Mouse (Mus musculus) neural tube, embryonic 15.5 days (tissue): Measurements from ENCODE around the gene Dll1. TPM values are rescaled to one million over a fixed set of nuclear protein-coding genes. Genes with fewer than 3 reads are reported as not detected.

Experiments
- ATAC-seq: fragments of 200-750 bp; cut with Nextera tagmentation; 2 replicates; pipeline ENCODE4 v1.8.0; 2017; ENCODE audit warnings: mild to moderate bottlenecking, moderate TSS enrichment, moderate library complexity; ENCODE audit not compliant: low FRiP score
- H3K27ac ChIP-seq: fragments of 300-500 bp; sonication (generic); replicated peaks from 2 replicates; pipeline ENCODE4 v1.5.1; 2015; ENCODE audit warnings: mild to moderate bottlenecking, inconsistent platforms
- H3K27me3 ChIP-seq: fragments of 300-500 bp; sonication (generic); replicated peaks from 2 replicates; pipeline ENCODE4 v1.6.1; 2015; ENCODE audit warnings: inconsistent platforms
- H3K36me3 ChIP-seq: fragments of 300-500 bp; sonication (generic); 2 replicates; pipeline ENCODE4 v1.6.1; 2015; ENCODE audit warnings: inconsistent platforms
- H3K4me1 ChIP-seq: fragments of 300-500 bp; sonication (generic); 2 replicates; pipeline ENCODE4 v1.6.1; 2015; ENCODE audit warnings: inconsistent platforms
- H3K4me2 ChIP-seq: fragments of 300-500 bp; sonication (generic); 2 replicates; pipeline ENCODE4 v1.6.1; 2015; ENCODE audit warnings: inconsistent platforms, mild to moderate bottlenecking, moderate library complexity
- H3K4me3 ChIP-seq: fragments of 300-500 bp; sonication (generic); replicated peaks from 2 replicates; pipeline ENCODE4 v1.5.1; 2015; ENCODE audit warnings: mild to moderate bottlenecking, inconsistent platforms
- H3K9ac ChIP-seq: fragments of 300-500 bp; sonication (generic); replicated peaks from 2 replicates; pipeline ENCODE4 v1.6.1; 2015; ENCODE audit warnings: mild to moderate bottlenecking, inconsistent platforms
- H3K9me3 ChIP-seq: fragments of 300-500 bp; sonication (generic); replicated peaks from 2 replicates; pipeline ENCODE4 v1.6.1; 2016; ENCODE audit warnings: inconsistent platforms
- WGBS: fragments of 180-500 bp; shearing (Covaris S2); methylation state at CpG from one replicate; pipeline ENCODE4 v1.1.7; 2015; ENCODE audit warnings: mixed read lengths; 5-methylcytosine and 5-hydroxymethylcytosine counted together
- polyA plus RNA-seq: library from polyadenylated mRNA; unstranded; fragments of >200 nt; fragmentation: Nextera tagmentation; extraction: Ambion mirVana; gene quantifications from 2 replicates; pipeline ENCODE4 v1.2.1, GENCODE M21; 2015

Dll1 gene
- polyA plus RNA-seq: 11.7 and 14.1 TPM in 2 replicates

DNA sequence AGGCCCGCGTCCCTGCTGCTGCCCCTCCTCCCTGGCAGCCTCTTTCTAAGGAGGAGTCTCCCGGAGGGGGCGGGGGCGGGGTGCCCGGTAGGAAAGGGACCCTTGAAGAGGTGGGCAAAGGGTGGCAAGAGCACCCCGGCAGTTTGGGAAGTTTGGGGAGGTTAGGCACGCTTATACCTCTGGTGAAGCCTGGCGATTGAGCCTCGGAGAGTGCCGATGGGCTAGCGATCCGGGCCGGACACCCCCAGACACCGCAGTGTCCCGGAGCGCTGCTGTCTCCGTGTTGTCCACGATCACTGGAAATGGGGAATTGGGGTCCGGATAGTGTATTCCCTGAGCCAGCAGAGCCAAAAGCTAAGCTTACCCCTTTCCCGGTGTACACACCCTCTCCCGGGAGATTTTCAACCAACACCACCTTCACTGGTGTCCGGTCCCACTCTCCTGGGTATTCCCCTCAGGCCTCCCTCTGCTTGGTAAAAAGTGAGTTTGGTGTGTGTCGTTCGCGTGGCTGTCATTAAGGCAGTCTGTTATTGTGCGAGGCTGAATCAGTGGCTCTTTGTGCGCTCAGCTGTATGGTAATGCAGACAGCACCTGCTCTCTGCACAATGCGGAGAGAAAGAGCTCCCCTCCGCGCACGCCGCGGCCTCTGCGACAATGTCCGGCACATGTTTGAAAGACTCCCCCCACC lies at the start of gene Dll1:
TSS of gene Dll1 (minus strand) at position 379 of the 688 bp plus-strand sequence.
- ATAC-seq: peak; percentile 49
- Histone ChIP-seq H3K9ac (peak within 1 kb of the TSS; percentile 90), H3K36me3 (no peaks in the 10 kb centered on the region; the same call in 1 of the 2 replicates), H3K4me3 (peak within 1 kb of the TSS; percentile 84), H3K27ac (peak within 1 kb of the TSS; percentile 96), H3K4me2 (peak within 1 kb of the TSS; percentile 82), H3K9me3 (no peaks in the 10 kb centered on the region), H3K4me1 (peaks cover 78% of the 10 kb centered on the region), H3K27me3 (no peaks in the 10 kb centered on the region)
- WGBS: under 1% methylated on average over 35 of the region's 36 CpGs

DNA sequence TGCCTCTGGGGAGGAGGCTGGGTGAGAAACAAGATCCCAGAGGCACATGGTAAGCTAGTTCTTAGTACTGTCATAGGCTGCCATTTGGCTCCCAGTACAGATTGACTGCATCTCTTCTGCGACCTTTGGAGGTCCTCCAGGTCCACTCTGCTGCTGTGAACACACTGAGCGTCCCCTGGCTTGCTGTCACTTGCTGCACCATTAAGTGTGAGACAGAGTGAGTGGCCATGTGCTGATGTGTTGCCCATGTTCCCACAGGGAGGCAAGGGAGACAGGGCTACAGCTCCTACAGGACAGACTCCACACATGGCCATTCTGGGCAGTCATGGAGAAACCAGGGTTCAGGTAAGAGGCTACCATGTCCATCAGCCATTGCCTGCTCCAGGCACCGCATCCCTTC lies 49.3 kb upstream of the Dll1 start:
- no peak overlapping the region for H3K9ac ChIP-seq
- 94% methylated on average over 3 of the region's 3 CpGs for WGBS
- no peak overlapping the region for H3K27ac ChIP-seq
- H3K9me3 ChIP-seq: no peaks in the 10 kb centered on the region
- H3K4me3 ChIP-seq: no peak overlapping the region
- no peaks in the 10 kb centered on the region for H3K4me1 ChIP-seq
- H3K36me3 ChIP-seq: peaks cover 85% of the 10 kb centered on the region
- ATAC-seq: no peak
- no peak overlapping the region for H3K4me2 ChIP-seq
- no peaks in the 10 kb centered on the region for H3K27me3 ChIP-seq

DNA sequence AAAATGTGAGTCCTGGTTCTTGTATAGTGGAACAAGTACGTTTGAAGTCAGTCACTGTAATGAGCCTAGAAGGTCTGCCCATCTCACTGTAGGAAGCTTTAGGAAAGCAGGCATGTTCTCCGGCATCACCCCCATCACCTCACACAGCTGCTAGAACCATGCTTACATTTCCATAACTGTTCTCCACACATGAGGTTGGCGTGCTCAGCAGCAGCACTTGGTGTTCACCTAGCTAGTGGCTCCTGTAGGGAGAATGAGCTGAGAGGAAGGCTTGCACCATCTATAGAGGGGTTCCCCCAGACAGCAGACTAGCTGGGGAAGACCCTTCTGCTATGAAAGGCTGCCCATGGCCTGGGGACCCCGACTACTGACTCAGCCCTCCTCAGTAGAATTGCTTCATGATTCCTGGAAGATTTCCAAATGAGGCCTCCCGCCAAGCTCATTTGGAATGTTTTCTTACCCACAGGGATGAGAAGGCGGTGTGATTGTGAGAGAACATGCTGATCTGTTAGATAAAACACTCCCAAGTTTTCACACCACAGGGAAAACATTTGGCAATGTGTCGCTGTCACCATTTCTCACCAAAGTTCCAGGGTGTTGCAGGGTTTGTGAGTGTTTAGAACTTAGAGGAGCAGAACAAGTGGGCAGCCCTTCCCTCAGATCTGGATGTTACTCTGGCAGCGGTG lies 46.6 kb upstream of the Dll1 start:
- no peak for ATAC-seq
- no peak overlapping the region for H3K27ac ChIP-seq
- no peaks in the 10 kb centered on the region for H3K4me1 ChIP-seq
- no peaks in the 10 kb centered on the region for H3K9me3 ChIP-seq
- no peak overlapping the region for H3K4me2 ChIP-seq
- WGBS: 74% methylated on average over 8 of the region's 8 CpGs
- H3K9ac ChIP-seq: no peak overlapping the region
- H3K36me3 ChIP-seq: peaks cover 91% of the 10 kb centered on the region
- H3K4me3 ChIP-seq: no peak overlapping the region
- no peaks in the 10 kb centered on the region for H3K27me3 ChIP-seq

DNA sequence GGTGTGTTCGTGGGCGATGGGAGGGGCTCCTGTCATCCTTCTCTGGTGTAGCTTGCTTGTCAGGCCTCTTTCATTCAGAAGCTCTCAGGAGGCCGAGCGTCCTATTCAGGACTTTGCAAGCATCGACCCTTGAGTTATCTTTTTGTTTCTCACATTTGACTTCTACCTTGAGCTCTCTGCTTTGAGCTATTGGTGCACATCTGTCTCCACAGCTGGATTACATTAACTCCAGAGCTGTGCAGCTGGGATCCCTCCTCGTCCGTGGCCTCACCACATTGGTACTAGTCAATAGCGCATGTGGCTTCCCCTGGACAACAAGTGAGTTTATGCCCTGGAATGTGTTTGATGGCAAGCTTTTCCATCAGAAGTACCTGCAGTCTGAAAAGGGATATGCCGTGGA lies 46.0 kb upstream of the Dll1 start:
- no peak overlapping the region for H3K27ac ChIP-seq
- H3K36me3 ChIP-seq: peaks cover 91% of the 10 kb centered on the region
- H3K4me3 ChIP-seq: no peak overlapping the region
- H3K9ac ChIP-seq: no peak overlapping the region
- no peaks in the 10 kb centered on the region for H3K4me1 ChIP-seq
- no peaks in the 10 kb centered on the region for H3K27me3 ChIP-seq
- 96% methylated on average over 9 of the region's 9 CpGs for WGBS
- no peak for ATAC-seq
- no peak overlapping the region for H3K4me2 ChIP-seq
- no peaks in the 10 kb centered on the region for H3K9me3 ChIP-seq

DNA sequence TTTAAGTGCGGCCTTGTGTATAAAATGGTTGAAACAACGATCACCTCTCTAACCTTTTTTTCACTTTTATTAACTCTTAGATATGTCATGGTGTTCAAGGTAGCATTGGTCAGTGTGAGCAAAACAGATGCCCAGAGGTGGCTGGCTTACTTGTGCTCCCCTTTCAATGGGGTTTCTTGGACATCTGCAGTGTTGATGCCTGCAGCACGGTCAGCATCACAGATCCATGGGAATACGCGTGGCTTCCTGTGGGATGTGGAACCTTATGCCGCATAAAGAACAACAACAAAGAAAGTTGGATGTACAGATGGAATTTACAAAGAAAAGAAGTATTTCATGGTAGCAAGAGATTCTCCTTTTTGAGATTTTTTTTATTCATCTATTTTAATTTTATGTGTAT lies 44.8 kb upstream of the Dll1 start:
- H3K27ac ChIP-seq: no peak overlapping the region
- no peak overlapping the region for H3K4me3 ChIP-seq
- H3K36me3 ChIP-seq: peaks cover 93% of the 10 kb centered on the region
- no peaks in the 10 kb centered on the region for H3K4me1 ChIP-seq
- no peak overlapping the region for H3K9ac ChIP-seq
- ATAC-seq: no peak
- no peak overlapping the region for H3K4me2 ChIP-seq
- no peaks in the 10 kb centered on the region for H3K9me3 ChIP-seq
- WGBS: 98% methylated on average over 6 of the region's 6 CpGs
- H3K27me3 ChIP-seq: no peaks in the 10 kb centered on the region

DNA sequence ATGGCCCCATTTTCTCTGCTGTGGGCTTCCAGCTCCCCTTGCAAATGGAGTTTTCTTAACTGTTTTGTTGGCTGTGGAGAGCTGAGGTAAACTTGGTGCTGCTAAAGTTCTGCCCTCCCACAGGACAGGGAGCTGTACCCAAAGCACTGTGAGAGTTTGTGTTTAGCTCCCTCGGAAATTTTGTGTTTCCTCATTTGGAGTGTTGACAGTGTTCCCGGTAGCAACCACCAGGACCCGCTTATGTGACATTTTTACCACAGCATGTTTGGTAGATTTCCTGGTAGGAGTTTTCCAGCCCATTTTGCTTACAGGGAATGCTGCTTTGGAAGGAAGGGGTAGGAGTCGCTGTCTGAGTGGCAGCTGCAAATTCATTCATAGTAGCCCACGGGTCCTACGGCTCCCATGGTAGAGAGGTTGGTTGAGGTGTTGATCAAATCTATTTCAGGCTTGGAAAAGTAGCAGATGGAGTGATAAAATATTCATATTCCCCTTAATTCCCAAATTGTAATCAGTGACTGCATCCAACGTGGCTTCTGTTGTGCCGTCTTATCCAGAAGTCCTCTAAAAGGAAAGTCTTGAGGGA lies 43.4 kb upstream of the Dll1 start:
- Histone ChIP-seq H3K27me3 (no peaks in the 10 kb centered on the region), H3K4me3 (no peak overlapping the region), H3K4me2 (no peak overlapping the region), H3K36me3 (peaks cover 94% of the 10 kb centered on the region), H3K4me1 (no peaks in the 10 kb centered on the region), H3K27ac (no peak overlapping the region), H3K9ac (no peak overlapping the region), H3K9me3 (no peaks in the 10 kb centered on the region)
- ATAC-seq: no peak
- WGBS: 82% methylated on average over 8 of the region's 8 CpGs

DNA sequence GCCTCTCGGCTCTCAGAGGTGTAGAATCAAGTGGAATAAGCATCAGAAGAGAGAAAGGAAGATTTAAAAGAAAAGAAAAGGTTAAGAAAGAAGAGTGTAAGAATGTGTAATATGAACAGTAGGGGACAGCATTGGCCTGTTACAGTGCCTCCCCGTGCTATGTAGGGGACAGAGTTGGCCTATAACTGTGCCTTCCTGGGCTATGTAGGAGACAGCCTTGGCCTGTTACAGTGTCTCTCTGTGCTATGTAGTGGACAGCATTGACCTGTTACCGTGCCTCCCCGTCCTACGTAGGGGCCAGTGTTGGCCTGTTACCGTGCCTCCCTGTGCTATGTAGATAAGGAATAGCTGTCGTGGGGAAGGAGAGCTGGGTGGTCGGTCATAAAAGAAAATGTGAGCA lies 42.9 kb upstream of the Dll1 start:
- Histone ChIP-seq H3K4me1 (no peaks in the 10 kb centered on the region), H3K4me3 (no peak overlapping the region), H3K4me2 (no peak overlapping the region), H3K9ac (no peak overlapping the region), H3K9me3 (no peaks in the 10 kb centered on the region), H3K27me3 (no peaks in the 10 kb centered on the region), H3K27ac (no peak overlapping the region), H3K36me3 (peaks cover 93% of the 10 kb centered on the region)
- WGBS: 91% methylated on average over 8 of the region's 8 CpGs
- ATAC-seq: no peak

DNA sequence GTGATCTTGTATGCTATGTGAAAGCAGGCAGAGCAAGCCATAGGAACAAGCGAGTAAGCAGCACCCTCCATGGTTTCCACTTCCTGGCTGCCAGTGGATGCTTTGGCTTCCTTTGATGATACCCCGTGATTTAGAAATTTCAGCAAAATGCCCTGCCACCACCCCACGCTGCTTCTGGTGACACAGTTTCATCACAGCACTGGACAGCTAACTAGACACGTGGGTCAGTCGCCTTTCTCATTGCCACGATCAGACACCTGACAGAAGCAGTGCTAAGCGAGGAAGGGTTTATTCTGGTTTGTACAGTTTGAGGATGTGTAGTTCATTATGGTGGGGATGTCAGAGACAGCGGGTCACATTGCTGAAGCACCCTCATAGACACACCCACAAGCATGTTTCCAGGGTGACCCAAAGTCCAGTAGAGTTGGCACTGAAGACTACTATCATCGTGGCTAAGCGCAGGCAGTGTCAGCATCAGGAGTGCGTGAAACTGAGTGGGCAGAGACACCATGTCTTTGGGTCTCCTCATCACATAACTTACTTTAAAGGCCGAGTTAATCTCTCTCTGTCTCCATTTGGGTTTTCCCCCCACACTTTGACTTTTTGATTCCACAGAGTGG lies 40.0 kb upstream of the Dll1 start:
- Histone ChIP-seq H3K27me3 (no peaks in the 10 kb centered on the region), H3K4me3 (no peak overlapping the region), H3K9me3 (no peaks in the 10 kb centered on the region), H3K27ac (no peak overlapping the region), H3K4me1 (no peaks in the 10 kb centered on the region), H3K36me3 (peaks cover 95% of the 10 kb centered on the region), H3K4me2 (no peak overlapping the region), H3K9ac (no peak overlapping the region)
- WGBS: 93% methylated on average over 12 of the region's 12 CpGs
- ATAC-seq: no peak

DNA sequence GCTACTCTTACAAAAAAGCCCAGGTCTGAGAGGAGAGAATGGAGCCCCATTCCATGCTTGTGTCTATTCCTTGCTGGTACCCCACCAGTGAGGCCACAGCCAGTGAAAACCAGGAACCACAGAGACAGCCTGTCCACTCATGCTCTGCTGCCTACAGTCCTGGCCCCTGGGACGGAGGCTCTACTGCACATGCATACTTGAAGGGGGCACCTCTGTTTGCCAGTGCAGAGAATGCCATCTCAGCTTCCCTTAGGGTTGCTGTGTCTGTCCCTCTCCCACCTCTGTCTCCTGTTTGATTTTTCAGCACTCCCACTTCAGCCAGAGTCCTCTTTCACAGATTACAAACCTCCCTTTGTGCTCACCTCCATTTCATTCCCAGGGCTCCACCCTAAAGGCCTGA lies 34.2 kb upstream of the Dll1 start:
- no peak overlapping the region for H3K9ac ChIP-seq
- peaks cover 95% of the 10 kb centered on the region for H3K36me3 ChIP-seq
- H3K27me3 ChIP-seq: no peaks in the 10 kb centered on the region
- ATAC-seq: no peak
- no peak overlapping the region for H3K4me3 ChIP-seq
- no peak overlapping the region for H3K4me2 ChIP-seq
- H3K9me3 ChIP-seq: no peaks in the 10 kb centered on the region
- no peaks in the 10 kb centered on the region for H3K4me1 ChIP-seq
- 91% methylated on average over 1 of the region's 1 CpGs for WGBS
- no peak overlapping the region for H3K27ac ChIP-seq

DNA sequence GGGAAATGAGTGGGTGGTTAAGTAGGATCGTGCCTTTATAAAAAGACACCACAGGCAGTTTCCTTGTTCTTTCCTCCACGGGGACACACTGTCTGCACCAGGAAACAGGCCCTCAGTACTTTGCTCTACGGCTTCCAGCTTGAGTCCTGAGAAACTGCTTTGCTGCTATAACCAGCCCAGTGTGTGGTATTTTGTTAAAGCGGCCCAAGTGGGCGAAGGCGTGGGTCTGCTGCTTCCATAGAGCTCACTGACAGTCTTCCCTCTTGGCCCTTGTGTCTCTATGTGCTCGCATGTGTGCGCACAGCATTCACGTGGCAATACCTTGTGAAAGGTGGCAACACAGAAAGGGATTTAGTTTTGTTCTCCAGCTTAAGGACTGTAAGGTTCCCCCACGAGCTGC lies 32.6 kb upstream of the Dll1 start:
- Histone ChIP-seq H3K4me2 (no peak overlapping the region), H3K4me1 (no peaks in the 10 kb centered on the region), H3K9ac (no peak overlapping the region), H3K4me3 (no peak overlapping the region), H3K27ac (no peak overlapping the region), H3K27me3 (no peaks in the 10 kb centered on the region), H3K36me3 (peaks cover 93% of the 10 kb centered on the region), H3K9me3 (no peaks in the 10 kb centered on the region)
- 94% methylated on average over 10 of the region's 10 CpGs for WGBS
- no peak for ATAC-seq

DNA sequence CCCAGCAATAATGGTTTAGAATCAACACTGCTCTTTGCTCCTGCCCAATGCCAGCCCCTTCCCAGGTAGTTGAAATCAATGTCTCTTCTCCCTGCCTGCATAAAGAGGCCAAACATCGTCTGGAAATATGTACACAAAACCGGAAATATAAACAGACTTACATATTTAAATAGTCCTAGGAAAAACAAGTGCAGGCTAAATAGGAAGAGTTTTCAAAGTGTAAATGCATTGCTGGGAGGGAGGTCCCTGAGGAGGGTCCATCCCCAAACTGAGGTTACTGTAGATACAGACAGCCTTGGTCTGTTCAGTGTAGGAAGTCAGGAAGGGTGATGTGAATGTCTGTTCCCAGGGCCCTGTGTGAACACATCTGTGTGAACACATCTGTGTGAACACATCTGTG lies 29.9 kb upstream of the Dll1 start:
- H3K4me2 ChIP-seq: no peak overlapping the region
- WGBS: 93% methylated on average over 2 of the region's 2 CpGs
- H3K4me3 ChIP-seq: no peak overlapping the region
- no peaks in the 10 kb centered on the region for H3K4me1 ChIP-seq
- no peak overlapping the region for H3K9ac ChIP-seq
- H3K27me3 ChIP-seq: no peaks in the 10 kb centered on the region
- peaks cover 92% of the 10 kb centered on the region for H3K36me3 ChIP-seq
- H3K9me3 ChIP-seq: no peaks in the 10 kb centered on the region
- ATAC-seq: no peak
- no peak overlapping the region for H3K27ac ChIP-seq

DNA sequence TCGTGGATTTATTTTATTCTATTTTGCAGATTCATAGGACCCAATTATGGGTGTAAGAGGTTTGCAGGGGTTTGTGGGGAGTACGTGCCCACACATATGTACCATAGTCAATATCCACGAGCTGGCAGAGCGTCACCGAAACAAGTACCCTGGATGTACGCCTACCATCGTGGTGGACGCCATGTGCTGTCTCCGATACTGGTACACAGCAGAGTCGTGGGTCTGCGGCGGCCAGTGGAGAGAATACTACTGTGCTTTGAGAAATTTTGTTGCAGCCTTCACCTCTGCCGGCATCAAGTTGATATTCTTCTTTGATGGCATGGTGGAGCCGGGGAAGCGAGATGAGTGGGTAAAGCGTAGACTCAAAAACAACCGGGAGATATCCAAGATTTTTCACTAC lies 25.0 kb upstream of the Dll1 start:
- no peaks in the 10 kb centered on the region for H3K9me3 ChIP-seq
- 97% methylated on average over 17 of the region's 17 CpGs for WGBS
- H3K36me3 ChIP-seq: peaks cover 47% of the 10 kb centered on the region

More for the DNA sequence above, 25.0 kb upstream of the Dll1 start:
- Histone ChIP-seq H3K9ac (no peak overlapping the region), H3K4me2 (no peak overlapping the region), H3K4me1 (peaks cover 23% of the 10 kb centered on the region), H3K27me3 (no peaks in the 10 kb centered on the region), H3K27ac (no peak overlapping the region), H3K4me3 (no peak overlapping the region)
- no peak for ATAC-seq
